Comparison of ENCODE assay signal across 14 mouse cellular contexts in the genomic region with DNA sequence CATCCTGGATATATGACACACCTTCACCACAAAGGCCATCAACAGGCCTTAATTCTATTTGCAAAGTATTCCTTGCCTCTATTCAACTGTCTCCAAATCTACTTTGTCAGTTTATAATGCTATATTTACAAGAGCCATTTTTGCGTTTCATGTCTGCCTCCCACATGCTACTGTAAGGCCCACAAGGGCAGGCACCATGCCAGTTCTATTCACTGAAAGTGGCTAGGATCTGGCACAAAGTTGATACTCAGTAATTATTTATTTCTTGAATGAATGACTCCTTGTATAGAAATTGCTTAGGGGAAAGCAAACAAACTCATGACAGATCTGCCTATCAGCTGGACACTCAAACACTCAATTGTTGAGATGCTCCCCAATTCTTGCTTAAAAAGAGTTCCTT.
DNase-seq lines count a peak whose midpoint lies in the region; ATAC-seq and TF ChIP-seq lines count a peak whose summit lies in the region.
"Had no signal": no experiment of that assay in that cellular context is flagged by ENCODE, and none has a peak within 500 bp of the region (broad histone marks: within the 10 kb centered on the region; RNA-seq: fewer than 3 reads in every experiment).

No protein-coding gene starts in this region.

- no peak overlapping the region for H3K4me2 ChIP-seq in forebrain, postnatal 0 days (ENCODE audit: low read depth)
- no peak overlapping the region for H3K4me2 ChIP-seq in forebrain, embryonic 12.5 days
- H3K4me2 ChIP-seq in hindbrain, embryonic 16.5 days (ENCODE audit: low read length): 0 out of 2 replicates have a peak overlapping the region, but pooled peaks have one; percentile 2
- H3K4me2 ChIP-seq: liver, embryonic 12.5 days had no signal

- TF ChIP-seq CTCF in forebrain, postnatal 0 days (IDR thresholded peaks at IDR 0.05; ENCODE audit: low read depth): no peak
- no peak for TF ChIP-seq CTCF in layer of hippocampus, adult 2 months (conservative IDR thresholded peaks at IDR 0.05)

- peaks cover 31% of the 10 kb centered on the region for H3K4me1 ChIP-seq in forebrain, postnatal 0 days (ENCODE audit: insufficient read depth)
- H3K4me1 ChIP-seq in forebrain, embryonic 12.5 days: peaks cover 56% of the 10 kb centered on the region
- H3K4me1 ChIP-seq in hindbrain, embryonic 16.5 days (ENCODE audit: control insufficient read depth, insufficient read depth, low read depth, low read length): peaks cover 45% of the 10 kb centered on the region

- H3K36me3 ChIP-seq in forebrain, postnatal 0 days (ENCODE audit: insufficient read depth): peaks cover 12% of the 10 kb centered on the region
- peaks cover 32% of the 10 kb centered on the region for H3K36me3 ChIP-seq in forebrain, embryonic 12.5 days (replicated peaks)
- peaks cover 8% of the 10 kb centered on the region; the same call in 1 of the 2 replicates for H3K36me3 ChIP-seq in hindbrain, embryonic 16.5 days (ENCODE audit: control insufficient read depth, insufficient read depth, low read length)

- H3K27me3 ChIP-seq in forebrain, postnatal 0 days (ENCODE audit: insufficient read depth, low read length): no peaks in the 10 kb centered on the region
- H3K27me3 ChIP-seq in forebrain, embryonic 12.5 days: no peaks in the 10 kb centered on the region
- no peaks in the 10 kb centered on the region for H3K27me3 ChIP-seq in hindbrain, embryonic 16.5 days (replicated peaks; ENCODE audit: control insufficient read depth, insufficient read depth, low read length)
- H3K27me3 ChIP-seq: embryonic facial prominence, embryonic 12.5 days; liver, embryonic 12.5 days had no signal

- 21% methylated on average over 1 of the region's 1 CpGs for WGBS in forebrain, postnatal 0 days
- whole genome bisulfite sequencing in forebrain, embryonic 12.5 days: 58% methylated on average over 1 of the region's 1 CpGs
- WGBS in hindbrain, embryonic 16.5 days: 41% methylated on average over 1 of the region's 1 CpGs

- no peak overlapping the region for H3K4me3 ChIP-seq in forebrain, postnatal 0 days (ENCODE audit: low read depth, low read length)
- H3K4me3 ChIP-seq in forebrain, embryonic 12.5 days (replicated peaks): no peak overlapping the region
- H3K4me3 ChIP-seq in layer of hippocampus, adult 2 months: no peak overlapping the region
- no peak overlapping the region for H3K4me3 ChIP-seq in hindbrain, embryonic 16.5 days (ENCODE audit: low read length)
- H3K4me3 ChIP-seq: embryonic facial prominence, embryonic 12.5 days; liver, embryonic 12.5 days had no signal

- peak; percentile 41 for DNase-seq in forebrain, postnatal 0 days
- peak; percentile 38 for DNase-seq in layer of hippocampus, adult 9-11 months
- DNase-seq in layer of hippocampus, adult 2 months (ENCODE audit: low spot score in 2 of 2): no peak
- peak; percentile 81 for DNase-seq in Muller cell, postnatal 12 days (ENCODE audit: inconsistent ontology term)
- no peak for DNase-seq in embryo, embryonic 9.5 days (ENCODE audit: extremely low spot score)
- DNase-seq in adipocyte (ENCODE audit: low spot score): no peak
- DNase-seq: gastrocnemius, postnatal 25 days; thymus, adult 18-20 months had no signal

- H3K9ac ChIP-seq in forebrain, postnatal 0 days: no peak overlapping the region
- no peak overlapping the region for H3K9ac ChIP-seq in forebrain, embryonic 12.5 days
- no peak overlapping the region for H3K9ac ChIP-seq in hindbrain, embryonic 16.5 days (ENCODE audit: low read depth, low read length)
- H3K9ac ChIP-seq: embryonic facial prominence, embryonic 12.5 days; liver, embryonic 12.5 days had no signal

- H3K9me3 ChIP-seq in forebrain, postnatal 0 days (ENCODE audit: low read length): no peaks in the 10 kb centered on the region
- H3K9me3 ChIP-seq in forebrain, embryonic 12.5 days: no peaks in the 10 kb centered on the region
- no peaks in the 10 kb centered on the region for H3K9me3 ChIP-seq in hindbrain, embryonic 16.5 days (ENCODE audit: control insufficient read depth, low read length)
- H3K9me3 ChIP-seq: embryonic facial prominence, embryonic 12.5 days; liver, embryonic 12.5 days had no signal

- no peak overlapping the region for H3K27ac ChIP-seq in forebrain, postnatal 0 days (ENCODE audit: low read depth, low read length)
- H3K27ac ChIP-seq in forebrain, embryonic 12.5 days: no peak overlapping the region
- H3K27ac ChIP-seq in layer of hippocampus, adult 2 months: no peak overlapping the region
- no peak overlapping the region for H3K27ac ChIP-seq in hindbrain, embryonic 16.5 days (ENCODE audit: low read depth, low read length)
- H3K27ac ChIP-seq: embryonic facial prominence, embryonic 12.5 days; liver, embryonic 12.5 days had no signal

- no peak for ATAC-seq in forebrain, postnatal 0 days
- no peak for ATAC-seq in forebrain, embryonic 12.5 days (ENCODE audit: low FRiP score)
- ATAC-seq in hindbrain, embryonic 16.5 days: no peak
- ATAC-seq: intestine, postnatal 0 days; liver, embryonic 12.5 days; midbrain, embryonic 16.5 days had no signal

Comparison
In these comparisons a context has a peak if more than half of its experiments do, and no peak if none do; other contexts are left out.
1. DNase-seq: peak in forebrain, postnatal 0 days (single experiment), layer of hippocampus, adult 9-11 months (single experiment) and Muller cell, postnatal 12 days (single experiment); none in layer of hippocampus, adult 2 months (0 of 2), embryo, embryonic 9.5 days (single experiment) and adipocyte (single experiment).